Mouse (Mus musculus): ENCODE measurements around the gene Nsrp1. TPM values are rescaled to one million over a fixed set of nuclear protein-coding genes. Genes with fewer than 3 reads are reported as not detected.

Nsrp1 gene
- total and polyA plus RNA-seq, 3 experiments: 8.8 to 45.7 (median 17.6) TPM

DNA sequence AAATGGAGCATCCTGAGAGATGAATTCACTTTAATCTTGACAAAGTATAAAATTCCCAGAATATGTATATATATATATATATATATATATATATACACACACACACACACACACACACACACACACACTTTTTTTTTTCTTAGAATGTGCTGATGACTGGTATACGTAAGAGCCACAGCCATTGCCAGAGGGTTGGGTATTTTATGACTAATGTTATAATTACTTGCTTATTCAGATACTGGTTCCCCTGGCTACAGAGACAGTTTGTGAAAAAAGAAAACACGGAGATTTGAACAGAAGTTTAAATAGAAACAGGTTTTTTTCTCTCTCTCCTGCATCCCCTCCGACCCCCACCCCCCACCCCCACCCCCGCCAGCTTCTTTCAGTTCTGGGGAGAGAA is 72.4 kb downstream of the Nsrp1 start:
- Histone ChIP-seq H3K27me3 (replicated peaks) (peaks cover 44% of the 10 kb centered on the region), H3K9me3 (replicated peaks; ENCODE audit: low read length) (no peaks in the 10 kb centered on the region), H3K27ac (ENCODE audit: insufficient read depth, low read depth) (no peak overlapping the region), H3K4me2 (ENCODE audit: insufficient read depth, low read depth, poor library complexity, severe bottlenecking) (no peak overlapping the region), H3K4me1 (ENCODE audit: control insufficient read depth in 1 of 2, insufficient read depth in 2 of 2) (peaks cover 0 to 2% of the 10 kb centered on the region in 2 experiments; a peak in 2 of 4 replicates), H3K9ac (ENCODE audit: insufficient read depth, low read depth) (no peak overlapping the region), H3K4me3 (replicated peaks in 1 of 3; ENCODE audit: low read depth in 2 of 3, low read length in 2 of 3, poor library complexity in 1 of 3) (no peak overlapping the region), H3K36me3 (replicated peaks in 1 of 2; ENCODE audit: control insufficient read depth in 1 of 2, insufficient read depth in 1 of 2, low read length in 1 of 2) (no peaks in the 10 kb centered on the region), H3K79me2 (replicated peaks; ENCODE audit: control insufficient read depth, extremely low read depth, insufficient read depth, poor library complexity, severe bottlenecking) (no peaks in the 10 kb centered on the region)
- TF ChIP-seq IRF4 (IDR thresholded peaks at IDR 0.05; ENCODE audit: low read depth, low read length) (no peak), PAX5 (IDR thresholded peaks at IDR 0.05; ENCODE audit: low read length) (no peak), JUN (IDR thresholded peaks at IDR 0.05; ENCODE audit: insufficient read depth, low read depth, low read length) (no peak), CHD1 (IDR thresholded peaks at IDR 0.05; ENCODE audit: low read depth, low read length) (no peak), TBP (conservative IDR thresholded peaks at IDR 0.05; ENCODE audit: low read depth, low read length) (no peak), RAD21 (IDR thresholded peaks at IDR 0.05; ENCODE audit: low read depth, low read length) (no peak), USF2 (conservative IDR thresholded peaks at IDR 0.05; ENCODE audit: low read depth, low read length) (no peak)
- dilution Hi-C loops (cut with MboI; ENCODE audit: extremely low pct_ligation_motif_present, extremely low pct_unique_long_range_greater_than_20kb, low sequenced_read_pairs) (no loop called here), in situ Hi-C loops (cut with MboI; ENCODE audit: low pct_ligation_motif_present, low pct_unique_long_range_greater_than_20kb, low sequenced_read_pairs) (no loop called here)
- DNase-seq (ENCODE audit: extremely low read depth): no peak

DNA sequence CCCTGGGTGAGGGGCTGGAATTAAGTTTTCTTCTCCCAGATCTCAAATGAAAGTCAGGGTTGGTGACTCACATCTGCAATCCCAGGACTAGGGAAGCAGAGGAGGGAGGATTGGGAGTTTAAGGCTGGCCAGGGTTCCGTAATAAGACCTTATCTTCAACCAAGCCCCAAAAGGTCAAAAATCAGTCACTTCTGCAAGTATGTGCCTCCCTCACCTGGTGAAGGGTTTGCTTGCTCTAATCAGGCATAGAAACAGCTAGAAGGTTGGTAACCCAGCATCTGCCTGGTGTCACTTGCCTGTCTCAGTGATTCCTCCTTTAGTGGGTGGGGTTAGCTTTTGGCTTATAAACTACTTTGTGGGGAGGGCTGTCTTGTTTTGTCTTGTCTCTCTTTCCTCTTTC is 75.9 kb downstream of the Nsrp1 start:
- no peak overlapping the region for H3K4me2 ChIP-seq (ENCODE audit: insufficient read depth, low read depth, poor library complexity, severe bottlenecking)

GRCm38 (mm10) chr11:77000741-77001140 is 77.5 kb downstream of the Nsrp1 start:
- Histone ChIP-seq H3K9me3 (replicated peaks; ENCODE audit: low read length) (no peaks in the 10 kb centered on the region), H3K4me3 (replicated peaks in 1 of 3; ENCODE audit: low read depth in 2 of 3, low read length in 2 of 3, poor library complexity in 1 of 3) (no peak overlapping the region), H3K27ac (ENCODE audit: insufficient read depth, low read depth) (no peak overlapping the region), H3K36me3 (replicated peaks in 1 of 2; ENCODE audit: control insufficient read depth in 1 of 2, insufficient read depth in 1 of 2, low read length in 1 of 2) (no peaks in the 10 kb centered on the region), H3K27me3 (replicated peaks) (peaks cover 70% of the 10 kb centered on the region), H3K4me1 (ENCODE audit: control insufficient read depth in 1 of 2, insufficient read depth in 2 of 2) (peaks cover 11 to 20% of the 10 kb centered on the region in 2 experiments), H3K79me2 (replicated peaks; ENCODE audit: control insufficient read depth, extremely low read depth, insufficient read depth, poor library complexity, severe bottlenecking) (no peaks in the 10 kb centered on the region), H3K4me2 (ENCODE audit: insufficient read depth, low read depth, poor library complexity, severe bottlenecking) (peak overlapping the region; percentile 19; the same call in 1 of the 2 replicates), H3K9ac (ENCODE audit: insufficient read depth, low read depth) (no peak overlapping the region)
- DNase-seq (ENCODE audit: extremely low read depth): no peak
- TF ChIP-seq ZNF384 (IDR thresholded peaks at IDR 0.05; ENCODE audit: low read depth, low read length) (no peak), E2F4 (IDR thresholded peaks at IDR 0.05; ENCODE audit: insufficient replicate concordance, low read depth, low read length) (no peak), ELF1 (IDR thresholded peaks at IDR 0.05; ENCODE audit: low read depth, low read length) (no peak), RAD21 (IDR thresholded peaks at IDR 0.05; ENCODE audit: low read depth, low read length) (no peak), SIN3A (IDR thresholded peaks at IDR 0.05; ENCODE audit: low read length) (no peak), GABPA (IDR thresholded peaks at IDR 0.05; ENCODE audit: insufficient replicate concordance, low read depth, low read length) (no peak), TBP (conservative IDR thresholded peaks at IDR 0.05; ENCODE audit: low read depth, low read length) (no peak), KAT2A (IDR thresholded peaks at IDR 0.05; ENCODE audit: insufficient replicate concordance, low read length) (no peak), MAFK (IDR thresholded peaks at IDR 0.05; ENCODE audit: insufficient replicate concordance, low read length) (no peak)
- in situ Hi-C loops (cut with MboI; ENCODE audit: low pct_ligation_motif_present, low pct_unique_long_range_greater_than_20kb, low sequenced_read_pairs): no loop called here
- dilution Hi-C loops (cut with MboI; ENCODE audit: extremely low pct_ligation_motif_present, extremely low pct_unique_long_range_greater_than_20kb, low sequenced_read_pairs): no loop called here

More for the DNA sequence above, 75.9 kb downstream of the Nsrp1 start:
- Histone ChIP-seq H3K27me3 (replicated peaks) (peaks cover 61% of the 10 kb centered on the region), H3K9ac (ENCODE audit: insufficient read depth, low read depth) (no peak overlapping the region), H3K4me3 (replicated peaks in 1 of 3; ENCODE audit: low read depth in 2 of 3, low read length in 2 of 3, poor library complexity in 1 of 3) (no peak overlapping the region), H3K9me3 (replicated peaks; ENCODE audit: low read length) (no peaks in the 10 kb centered on the region), H3K4me1 (ENCODE audit: control insufficient read depth in 1 of 2, insufficient read depth in 2 of 2) (peaks cover 5 to 16% of the 10 kb centered on the region in 2 experiments), H3K36me3 (replicated peaks in 1 of 2; ENCODE audit: control insufficient read depth in 1 of 2, insufficient read depth in 1 of 2, low read length in 1 of 2) (no peaks in the 10 kb centered on the region), H3K79me2 (replicated peaks; ENCODE audit: control insufficient read depth, extremely low read depth, insufficient read depth, poor library complexity, severe bottlenecking) (no peaks in the 10 kb centered on the region), H3K27ac (ENCODE audit: insufficient read depth, low read depth) (no peak overlapping the region)
- no peak for DNase-seq (ENCODE audit: extremely low read depth)
- TF ChIP-seq CTCF (conservative IDR thresholded peaks at IDR 0.05 in 1 of 2, IDR thresholded peaks at IDR 0.05 in 1 of 2; ENCODE audit: low read depth in 2 of 2, low read length in 2 of 2) (peak in 1 of 2 experiments; percentile 15; a peak in 2 of 4 replicates), IRF4 (IDR thresholded peaks at IDR 0.05; ENCODE audit: low read depth, low read length) (no peak), MAFK (IDR thresholded peaks at IDR 0.05; ENCODE audit: insufficient replicate concordance, low read length) (no peak), CHD2 (IDR thresholded peaks at IDR 0.05; ENCODE audit: low read length) (no peak), RAD21 (IDR thresholded peaks at IDR 0.05; ENCODE audit: low read depth, low read length) (peak; percentile 10)
- dilution Hi-C loops (cut with MboI; ENCODE audit: extremely low pct_ligation_motif_present, extremely low pct_unique_long_range_greater_than_20kb, low sequenced_read_pairs): no loop called here
- in situ Hi-C loops (cut with MboI; ENCODE audit: low pct_ligation_motif_present, low pct_unique_long_range_greater_than_20kb, low sequenced_read_pairs): no loop called here

Data from CH12.LX (cell line).